Mouse (Mus musculus) kidney, adult 2 months (tissue): ENCODE results near the gene Naa10.

Experiments
- CTCF ChIP-seq: fragments of 200-500 bp; conservative IDR thresholded peaks from 2 replicates; pipeline ENCODE4 v1.5.1; 2011; ENCODE audit warnings: low read depth, mild to moderate bottlenecking, control low read depth, low read length, moderate library complexity, mixed read lengths; ENCODE audit not compliant: insufficient read depth, insufficient read length
- POLR2A ChIP-seq: fragments of 200-500 bp; IDR thresholded peaks from one replicate; pipeline ENCODE4 v1.6.1; 2011; ENCODE audit warnings: low read depth, low read length, control low read depth

DNA sequence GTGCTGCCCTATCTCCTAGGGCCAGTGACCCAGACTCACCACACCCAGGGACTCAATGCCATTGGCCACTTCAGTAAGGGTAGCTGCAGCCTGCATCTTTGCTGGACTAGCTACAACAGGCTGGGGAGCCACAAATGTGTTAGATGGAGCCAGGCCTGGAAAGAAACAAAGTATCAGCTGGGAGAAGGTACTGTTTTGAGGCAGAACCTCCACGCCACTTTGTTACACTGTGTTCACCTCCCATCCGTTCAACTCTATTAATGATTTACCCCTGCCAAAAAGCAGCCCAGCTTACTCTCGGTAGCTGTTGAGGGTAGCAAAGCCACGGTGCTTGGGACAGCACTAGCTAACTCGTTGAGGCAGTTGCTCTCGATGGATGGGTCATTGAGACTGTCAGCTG lies 25.2 kb upstream of the Naa10 start:
- TF ChIP-seq POLR2A, result no peak
- TF ChIP-seq CTCF, result no peak
